Mouse (Mus musculus): ENCODE results near the gene Gm16223.

Gm16223 gene

DNA sequence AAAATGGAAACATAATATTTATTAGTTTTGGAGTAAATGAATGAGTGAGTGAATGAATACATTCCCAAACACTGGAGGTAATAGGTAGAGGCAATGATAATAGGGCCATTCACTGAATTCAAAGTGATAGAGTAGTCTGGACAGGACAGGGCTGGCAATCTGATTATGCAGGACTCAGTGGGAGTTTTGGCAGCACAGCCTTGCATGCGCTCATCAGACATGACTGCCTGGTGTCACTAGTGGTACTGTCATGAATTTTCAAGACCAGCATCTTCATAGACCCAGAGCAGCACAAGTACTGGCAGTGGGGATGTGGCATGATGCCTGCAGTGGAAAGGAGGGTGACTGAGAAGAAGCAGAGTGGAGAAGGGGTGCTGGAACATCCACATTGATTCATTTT, 157.1 kb downstream of the Gm16223 start:
- no peak for DNase-seq (ENCODE audit: low spot score)

DNA sequence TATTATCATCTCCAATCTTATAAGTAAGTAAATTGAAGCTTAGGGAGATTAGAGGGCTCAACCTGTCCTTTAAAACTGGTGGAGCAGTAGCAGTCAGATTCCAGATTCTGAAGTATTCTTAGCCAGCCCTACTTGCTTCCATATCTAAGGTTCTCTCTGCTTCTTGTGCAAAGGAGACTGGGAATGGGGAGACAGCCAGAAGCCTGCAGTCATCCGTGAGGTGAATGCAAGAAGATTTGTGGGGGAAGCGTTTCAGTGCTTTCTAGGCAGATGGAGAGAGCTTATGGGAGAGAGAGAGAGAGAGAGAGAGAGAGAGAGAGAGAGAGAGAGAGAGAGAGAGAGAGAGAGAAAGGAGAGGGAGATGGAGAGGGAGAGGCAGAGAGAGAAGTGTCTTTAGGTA, 160.9 kb downstream of the Gm16223 start:
- DNase-seq (ENCODE audit: low spot score) = no peak

DNA sequence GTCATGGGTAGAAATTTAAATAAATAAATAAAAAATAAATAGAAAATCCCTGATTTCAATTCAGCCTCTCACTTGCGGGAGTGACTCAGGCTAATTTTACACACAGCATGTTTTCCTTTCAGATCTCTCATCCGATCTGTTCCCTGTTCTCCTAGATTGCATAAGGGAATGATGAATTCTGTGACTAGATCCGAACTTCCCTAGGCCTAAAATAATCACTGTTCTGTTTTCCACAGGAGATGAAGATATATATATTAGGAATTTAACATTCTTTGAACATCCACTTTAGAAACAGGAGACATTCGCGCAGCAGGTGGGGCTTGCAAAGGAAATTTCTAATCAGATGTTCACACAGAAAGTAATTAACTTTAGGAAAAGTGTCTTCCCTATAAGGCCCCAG, 171.5 kb downstream of the Gm16223 start:
- no peak for DNase-seq (ENCODE audit: low spot score)

DNA sequence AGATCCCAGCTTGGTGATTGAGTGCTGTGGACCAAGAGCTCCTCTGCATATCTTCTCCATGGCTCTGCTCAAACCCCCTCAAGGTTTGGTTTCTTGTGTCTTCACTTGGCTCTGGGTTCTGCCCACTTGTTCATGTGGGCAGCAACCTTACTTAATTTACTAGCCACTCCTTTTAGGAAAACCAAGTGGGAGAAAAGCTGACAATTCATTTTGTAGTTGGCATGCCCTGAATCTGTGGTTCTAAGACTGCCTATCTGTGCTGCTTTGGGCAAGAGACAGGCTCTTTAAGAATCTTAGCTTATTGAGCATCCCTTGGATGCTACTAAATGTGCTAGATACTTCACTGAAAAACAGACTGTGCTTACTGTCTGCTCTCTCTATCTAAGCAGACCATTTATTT, 172.0 kb downstream of the Gm16223 start:
- no peak for DNase-seq (ENCODE audit: low spot score)

DNA sequence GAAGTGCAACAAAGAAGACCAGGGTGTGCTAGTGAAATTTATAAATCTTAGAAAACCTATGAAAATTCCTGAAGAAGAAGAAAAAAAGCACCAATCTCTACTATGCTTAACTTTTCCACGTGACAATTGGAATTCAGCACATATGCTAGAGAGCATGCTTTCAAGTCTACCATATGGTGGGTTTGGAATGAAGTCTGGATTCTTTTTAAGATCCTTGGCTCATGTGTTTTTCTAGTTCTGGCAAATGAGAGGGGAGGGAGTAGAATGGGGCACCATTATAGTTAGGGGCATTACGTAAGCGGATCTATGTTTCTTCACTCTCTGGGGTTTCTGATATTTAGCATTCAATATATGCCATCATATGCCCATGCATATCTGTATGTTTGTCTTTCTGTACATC, 182.6 kb downstream of the Gm16223 start:
- DNase-seq (ENCODE audit: low spot score) = no peak

Data from c-Kit-positive CD71-positive TER-119-positive erythroid progenitor cells, embryonic 14.5 days (primary cell).